Mouse (Mus musculus) heart, embryonic 13.5 days (tissue): ENCODE results near the gene Ttc30a2. TPM values are rescaled to one million over a fixed set of nuclear protein-coding genes. Genes with fewer than 3 reads are reported as not detected.
"Not testable (repeated sequence)": the region's sequence is repeated elsewhere in the genome, so short reads cannot be mapped to it uniquely, and the experiment has no call there.

Experiments used
- ATAC-seq: fragments of 200-750 bp; cut with Nextera tagmentation; 2 replicates; pipeline ENCODE4 v1.8.0; 2017; ENCODE audit warnings: moderate TSS enrichment; ENCODE audit not compliant: insufficient number of reproducible peaks, low FRiP score, low TSS enrichment; ENCODE audit errors: extremely low read depth
- H3K27ac ChIP-seq: fragments of 300-500 bp; sonication (generic); replicated peaks from 2 replicates; pipeline ENCODE4 v1.5.1; 2015; ENCODE audit warnings: moderate library complexity, mild to moderate bottlenecking, inconsistent platforms
- H3K27me3 ChIP-seq: fragments of 300-500 bp; sonication (generic); replicated peaks from 2 replicates; pipeline ENCODE4 v1.6.1; 2015; ENCODE audit warnings: mild to moderate bottlenecking, inconsistent platforms
- H3K36me3 ChIP-seq: fragments of 300-500 bp; sonication (generic); 2 replicates; pipeline ENCODE4 v1.6.1; 2015; ENCODE audit warnings: mild to moderate bottlenecking, inconsistent platforms
- H3K4me1 ChIP-seq: fragments of 300-500 bp; sonication (generic); 2 replicates; pipeline ENCODE4 v1.6.1; 2015; ENCODE audit warnings: inconsistent platforms
- H3K4me2 ChIP-seq: fragments of 300-500 bp; sonication (generic); 2 replicates; pipeline ENCODE4 v1.6.1; 2015; ENCODE audit warnings: inconsistent platforms, mild to moderate bottlenecking, moderate library complexity
- H3K4me3 ChIP-seq: fragments of 300-500 bp; sonication (generic); 2 replicates; pipeline ENCODE4 v1.5.1; 2015; ENCODE audit warnings: moderate library complexity, mild to moderate bottlenecking, inconsistent platforms
- H3K9ac ChIP-seq: fragments of 300-500 bp; sonication (generic); 2 replicates; pipeline ENCODE4 v1.6.1; 2015; ENCODE audit warnings: inconsistent platforms, mild to moderate bottlenecking, moderate library complexity
- H3K9me3 ChIP-seq: fragments of 300-500 bp; sonication (generic); 2 replicates; pipeline ENCODE4 v1.6.1; 2016; ENCODE audit warnings: inconsistent platforms
- WGBS: fragments of 180-500 bp; shearing (Covaris S2); methylation state at CpG from one replicate; pipeline ENCODE4 v1.1.7; 2015; ENCODE audit warnings: mixed read lengths; 5-methylcytosine and 5-hydroxymethylcytosine counted together
- polyA plus RNA-seq: library from polyadenylated mRNA; unstranded; fragments of >200 nt; fragmentation: Nextera tagmentation; extraction: Ambion mirVana; gene quantifications from 2 replicates; pipeline ENCODE4 v1.2.1, GENCODE M21; 2015

The Ttc30a2 gene
- polyA plus RNA-seq = 0.99 and 1.2 TPM in 2 replicates

DNA sequence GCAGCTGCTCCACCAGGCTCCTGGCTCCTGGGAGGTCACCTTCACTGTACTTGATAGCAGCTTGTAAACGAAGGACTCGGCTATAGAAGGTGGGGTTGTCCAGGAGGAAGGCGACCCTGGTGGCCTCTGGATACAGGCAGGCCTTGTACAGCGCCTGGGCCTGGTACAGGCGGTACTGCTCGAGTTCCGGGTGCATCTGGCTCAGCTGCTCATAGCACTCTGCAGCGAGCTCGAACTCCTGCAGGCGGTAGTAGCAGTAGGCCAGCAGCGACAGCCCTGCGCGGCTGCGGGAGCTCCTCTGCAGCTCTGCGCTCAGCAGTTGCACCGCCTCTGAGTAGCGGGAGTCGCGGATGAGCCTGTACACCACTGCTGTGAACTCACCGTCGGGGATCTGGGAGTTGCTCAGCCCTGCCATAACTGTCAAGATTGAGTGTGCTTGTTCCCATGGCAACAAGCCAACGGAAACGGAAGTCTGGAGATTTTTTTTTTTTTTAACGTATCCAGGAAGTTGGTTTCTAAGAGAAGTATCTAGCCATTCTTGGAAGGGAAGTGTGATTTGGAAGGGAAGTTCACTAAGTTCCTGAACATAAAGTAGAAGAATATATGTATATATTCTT, at the start of gene Ttc30a2:
TSS of gene Ttc30a2 (minus strand) at position 419 of the 617 bp plus-strand sequence.
- not testable (repeated sequence) for H3K9ac ChIP-seq, ATAC-seq, H3K27ac ChIP-seq, H3K36me3 ChIP-seq, H3K27me3 ChIP-seq, H3K9me3 ChIP-seq
- Histone ChIP-seq H3K4me1 (peaks cover 12% of the 10 kb centered on the region), H3K4me3 (peak within 1 kb of the TSS; percentile 33), H3K4me2 (peak within 1 kb of the TSS; percentile 56)
- 29% methylated on average over 17 of the region's 24 CpGs for WGBS

DNA sequence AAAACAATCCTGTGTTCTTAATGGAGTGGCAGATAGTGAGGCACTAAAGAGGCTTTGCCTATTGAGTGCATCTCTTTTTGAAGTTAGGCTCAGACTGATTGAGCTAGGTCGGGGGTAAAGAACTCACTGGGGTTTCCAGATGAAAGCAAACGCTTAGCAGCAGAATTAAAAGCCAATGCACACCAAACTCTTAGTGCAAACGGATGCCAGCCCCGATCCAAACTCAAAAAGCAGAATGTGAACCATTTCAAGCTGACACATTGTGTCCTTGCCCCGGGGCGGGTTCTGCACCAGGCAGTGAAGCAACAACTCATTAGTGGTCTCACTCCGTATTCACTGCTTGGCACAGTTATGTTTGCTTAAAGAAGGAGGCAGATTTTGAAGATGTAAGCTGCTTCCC, 38.9 kb upstream of the Ttc30a2 start:
- Histone ChIP-seq H3K9ac (no peak overlapping the region), H3K4me3 (no peak overlapping the region), H3K27ac (no peak overlapping the region), H3K27me3 (no peaks in the 10 kb centered on the region), H3K9me3 (no peaks in the 10 kb centered on the region), H3K4me1 (no peaks in the 10 kb centered on the region), H3K36me3 (no peaks in the 10 kb centered on the region), H3K4me2 (no peak overlapping the region)
- ATAC-seq = no peak
- WGBS = 22% methylated on average over 7 of the region's 7 CpGs

GRCm38 (mm10) chr2:76016136-76016535, 38.2 kb upstream of the Ttc30a2 start:
- Histone ChIP-seq H3K9ac (no peak overlapping the region), H3K9me3 (no peaks in the 10 kb centered on the region), H3K27me3 (no peaks in the 10 kb centered on the region), H3K4me2 (no peak overlapping the region), H3K36me3 (no peaks in the 10 kb centered on the region), H3K4me1 (no peaks in the 10 kb centered on the region), H3K27ac (no peak overlapping the region), H3K4me3 (no peak overlapping the region)
- WGBS = 84% methylated on average over 8 of the region's 8 CpGs
- ATAC-seq = no peak

DNA sequence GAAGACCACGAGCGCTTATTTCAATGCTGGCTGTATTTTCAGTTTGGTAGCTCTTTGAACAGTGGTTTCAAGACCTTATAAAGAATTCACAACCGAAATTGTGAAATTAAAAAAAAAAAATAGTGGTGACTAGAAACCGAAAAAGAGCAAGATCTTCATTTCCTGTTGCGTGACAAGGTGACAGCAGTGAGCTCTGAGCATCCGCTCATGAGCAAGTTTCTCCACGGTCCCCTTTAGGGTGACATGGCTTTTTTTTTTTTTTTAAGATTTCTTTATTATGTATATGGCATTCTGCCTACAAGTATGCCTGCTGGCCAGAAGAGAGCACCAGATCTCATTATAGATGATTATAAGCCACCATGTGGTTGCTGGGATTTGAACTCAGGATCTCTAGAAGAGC, 37.5 kb upstream of the Ttc30a2 start:
- 84% methylated on average over 7 of the region's 7 CpGs for WGBS
- no peak for ATAC-seq

DNA sequence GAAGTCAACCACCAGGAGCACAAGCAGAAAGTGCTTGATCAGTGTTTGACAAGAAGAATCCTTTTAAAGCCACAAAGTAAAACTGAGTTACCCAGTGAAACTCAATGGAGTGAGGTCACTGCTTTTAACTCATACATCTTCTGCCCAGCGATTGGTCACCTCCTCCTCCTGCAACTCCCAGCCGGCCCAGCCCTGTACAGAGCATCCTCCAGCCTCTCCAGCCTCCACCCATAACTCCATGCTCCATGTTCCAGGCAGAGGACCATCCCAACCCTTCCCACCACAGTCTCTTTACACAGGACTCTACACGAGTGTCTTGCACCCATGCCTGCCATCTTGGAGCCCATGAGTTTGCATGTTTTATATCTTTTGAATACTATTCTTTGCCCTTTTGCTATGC, 36.7 kb upstream of the Ttc30a2 start:
- Histone ChIP-seq H3K9me3 (no peaks in the 10 kb centered on the region), H3K4me3 (no peak overlapping the region), H3K4me1 (peaks cover 5% of the 10 kb centered on the region; the same call in 1 of the 2 replicates), H3K27ac (no peak overlapping the region), H3K4me2 (no peak overlapping the region), H3K36me3 (no peaks in the 10 kb centered on the region), H3K9ac (no peak overlapping the region), H3K27me3 (no peaks in the 10 kb centered on the region)
- no peak for ATAC-seq
- 73% methylated on average over 3 of the region's 3 CpGs for WGBS

More for the DNA sequence above, 37.5 kb upstream of the Ttc30a2 start:
- Histone ChIP-seq H3K9me3 (no peaks in the 10 kb centered on the region), H3K36me3 (no peaks in the 10 kb centered on the region), H3K27ac (no peak overlapping the region), H3K9ac (no peak overlapping the region), H3K27me3 (no peaks in the 10 kb centered on the region), H3K4me2 (no peak overlapping the region), H3K4me1 (peaks cover 5% of the 10 kb centered on the region; the same call in 1 of the 2 replicates), H3K4me3 (no peak overlapping the region)

GRCm38 (mm10) chr2:76006194-76006593, 28.2 kb upstream of the Ttc30a2 start:
- no peak for ATAC-seq
- Histone ChIP-seq H3K9ac (no peak overlapping the region), H3K4me3 (no peak overlapping the region), H3K36me3 (no peaks in the 10 kb centered on the region), H3K9me3 (no peaks in the 10 kb centered on the region), H3K27me3 (0 out of 2 replicates have a peak, but pooled peaks cover 2% of the 10 kb centered on the region), H3K4me1 (peaks cover 5% of the 10 kb centered on the region; the same call in 1 of the 2 replicates), H3K27ac (no peak overlapping the region), H3K4me2 (no peak overlapping the region)
- WGBS = 27% methylated on average over 4 of the region's 4 CpGs

- ATAC-seq = no peak
- Histone ChIP-seq H3K9ac (no peak overlapping the region), H3K4me3 (no peak overlapping the region), H3K4me1 (peaks cover 26% of the 10 kb centered on the region), H3K36me3 (no peaks in the 10 kb centered on the region), H3K27ac (no peak overlapping the region), H3K4me2 (no peak overlapping the region), H3K27me3 (0 out of 2 replicates have a peak, but pooled peaks cover 2% of the 10 kb centered on the region), H3K9me3 (no peaks in the 10 kb centered on the region)
- WGBS = 49% methylated on average over 9 of the region's 9 CpGs
These were observed 24.9 kb upstream of the Ttc30a2 start for GRCm38 (mm10) chr2:76002899-76003298.

DNA sequence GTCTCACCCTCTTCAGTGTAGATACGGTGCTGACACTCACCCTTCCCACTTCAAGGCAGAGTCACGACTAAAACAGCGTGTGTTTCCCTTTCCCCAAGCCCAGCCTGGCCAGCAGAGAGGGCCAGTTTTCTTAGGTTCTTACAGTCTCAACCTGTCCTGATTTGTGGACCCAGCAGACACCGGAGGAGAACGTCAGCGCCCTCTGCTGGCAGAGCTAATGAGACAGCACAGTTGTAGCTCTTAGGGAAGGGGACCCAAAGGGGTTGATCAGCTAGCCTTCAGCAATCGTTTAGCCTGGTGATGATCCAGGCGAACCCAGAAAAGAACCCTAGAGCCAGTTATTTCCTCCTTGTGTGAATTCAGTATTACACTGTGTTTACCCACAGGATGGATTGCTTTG, 23.4 kb upstream of the Ttc30a2 start:
- Histone ChIP-seq H3K27me3 (no peaks in the 10 kb centered on the region), H3K4me1 (peaks cover 33% of the 10 kb centered on the region), H3K9me3 (no peaks in the 10 kb centered on the region), H3K4me3 (no peak overlapping the region), H3K36me3 (no peaks in the 10 kb centered on the region), H3K9ac (no peak overlapping the region), H3K27ac (no peak overlapping the region), H3K4me2 (no peak overlapping the region)
- ATAC-seq = no peak
- WGBS = 33% methylated on average over 8 of the region's 8 CpGs

DNA sequence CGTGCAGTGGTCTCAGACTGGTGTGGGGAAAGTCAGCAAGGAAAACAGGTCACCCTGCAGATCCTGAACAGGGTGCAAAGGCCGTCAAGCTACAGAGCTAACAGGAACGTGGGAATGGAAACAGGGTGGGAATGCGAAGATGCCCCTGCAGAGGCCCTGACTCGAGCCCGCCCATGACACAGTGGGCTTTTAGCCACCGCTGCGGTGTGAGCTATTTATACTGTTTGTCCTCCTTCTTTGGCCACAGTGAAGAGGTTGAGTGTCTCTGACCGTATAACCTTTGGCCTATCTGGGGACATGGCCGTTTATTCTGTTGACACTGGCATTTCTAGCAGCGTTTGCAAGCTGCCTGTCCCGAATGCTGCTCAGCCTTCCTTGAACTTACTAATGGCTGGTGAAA, 21.7 kb upstream of the Ttc30a2 start:
- Histone ChIP-seq H3K36me3 (no peaks in the 10 kb centered on the region), H3K27me3 (no peaks in the 10 kb centered on the region), H3K9me3 (no peaks in the 10 kb centered on the region), H3K4me2 (no peak overlapping the region), H3K4me1 (peaks cover 33% of the 10 kb centered on the region), H3K4me3 (no peak overlapping the region), H3K27ac (peak overlapping the region; percentile 28; the same call in 1 of the 2 replicates), H3K9ac (no peak overlapping the region)
- no peak for ATAC-seq
- 32% methylated on average over 12 of the region's 12 CpGs for WGBS

- Histone ChIP-seq H3K9ac (no peak overlapping the region), H3K4me2 (no peak overlapping the region), H3K9me3 (no peaks in the 10 kb centered on the region), H3K36me3 (no peaks in the 10 kb centered on the region), H3K4me1 (peaks cover 33% of the 10 kb centered on the region), H3K27ac (peak overlapping the region; percentile 46; the same call in 1 of the 2 replicates), H3K4me3 (no peak overlapping the region), H3K27me3 (no peaks in the 10 kb centered on the region)
- WGBS = 35% methylated on average over 8 of the region's 8 CpGs
- no peak for ATAC-seq
These were observed 20.7 kb upstream of the Ttc30a2 start for GRCm38 (mm10) chr2:75998692-75999091.

- H3K27me3 ChIP-seq = no peaks in the 10 kb centered on the region
- no peaks in the 10 kb centered on the region for H3K9me3 ChIP-seq
- peak overlapping the region; percentile 46; the same call in 1 of the 2 replicates for H3K27ac ChIP-seq
- no peak; the same call in 1 of the 2 replicates for ATAC-seq
- H3K4me3 ChIP-seq = no peak overlapping the region
- no peaks in the 10 kb centered on the region for H3K36me3 ChIP-seq
- peaks cover 33% of the 10 kb centered on the region for H3K4me1 ChIP-seq
- 17% methylated on average over 12 of the region's 12 CpGs for WGBS
- peak overlapping the region; percentile 10 for H3K4me2 ChIP-seq
- H3K9ac ChIP-seq = no peak overlapping the region
These were observed 19.8 kb upstream of the Ttc30a2 start for GRCm38 (mm10) chr2:75997726-75998125.

DNA sequence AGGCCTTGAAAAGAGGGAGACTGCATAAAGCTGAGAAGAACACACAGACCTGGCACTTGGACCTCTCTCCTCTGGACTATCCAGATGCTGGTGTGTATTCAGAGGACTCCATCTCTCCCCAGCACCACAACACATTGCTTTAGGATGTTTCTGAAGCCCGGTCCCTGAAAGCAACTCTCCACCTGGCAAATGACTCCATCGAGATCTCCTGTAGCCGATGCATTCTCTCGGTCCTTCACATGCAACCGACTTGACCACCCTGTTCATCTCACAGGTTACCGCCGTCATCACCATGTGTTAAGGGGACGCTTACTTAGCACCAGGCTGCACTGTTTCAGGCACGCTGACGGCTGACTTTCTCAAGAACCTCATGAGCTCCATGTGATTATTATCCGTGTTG, 16.9 kb upstream of the Ttc30a2 start:
- H3K4me2 ChIP-seq = no peak overlapping the region
- no peaks in the 10 kb centered on the region for H3K9me3 ChIP-seq
- H3K27ac ChIP-seq = no peak overlapping the region
- H3K9ac ChIP-seq = no peak overlapping the region
- no peaks in the 10 kb centered on the region for H3K27me3 ChIP-seq
- WGBS = 84% methylated on average over 11 of the region's 11 CpGs
- no peaks in the 10 kb centered on the region for H3K36me3 ChIP-seq
- ATAC-seq = no peak
- H3K4me1 ChIP-seq = peaks cover 44% of the 10 kb centered on the region
- H3K4me3 ChIP-seq = no peak overlapping the region
